8 mouse cellular contexts compared by ENCODE assay signal in the genomic region with DNA sequence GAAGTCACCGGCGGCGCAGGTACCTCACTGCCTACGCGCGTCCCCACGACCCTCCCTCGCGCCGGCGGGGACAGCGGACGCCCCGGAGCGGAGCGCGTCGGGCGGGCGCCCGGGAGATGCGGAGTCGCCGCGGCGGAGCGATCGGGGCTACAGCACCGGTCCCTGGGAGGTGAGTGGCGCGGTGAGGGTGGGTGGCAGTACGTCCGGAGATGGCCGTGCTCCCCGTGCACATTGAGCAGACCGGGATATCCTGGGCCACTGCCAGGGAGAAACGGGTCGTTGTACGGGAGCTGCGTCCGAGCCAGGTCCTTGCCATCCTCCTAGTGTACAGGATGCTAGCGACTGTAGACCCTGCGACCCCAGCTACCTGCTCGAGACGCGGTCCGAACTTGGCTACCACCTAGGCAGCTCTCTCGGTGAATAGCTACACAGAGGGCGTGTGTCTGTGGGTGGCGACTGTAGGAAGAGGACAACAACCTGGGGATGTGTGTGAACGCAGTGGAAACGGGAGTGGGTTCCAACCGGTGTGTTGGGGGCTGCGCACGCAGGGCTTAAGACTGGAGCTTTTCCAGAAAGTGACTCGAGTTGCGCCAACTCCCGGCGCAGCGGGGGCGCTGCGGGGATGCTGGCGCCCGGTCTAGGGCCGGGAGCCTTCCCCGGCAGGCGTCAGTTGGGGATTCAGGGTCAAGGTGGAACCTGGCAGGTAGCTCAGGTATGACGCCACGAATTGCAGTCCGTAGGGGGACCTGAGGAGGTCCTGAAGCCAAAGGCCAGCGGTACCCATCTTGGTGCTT. TPM values are rescaled to one million over a fixed set of nuclear protein-coding genes. Genes with fewer than 3 reads are reported as not detected.
DNase-seq lines count a peak whose midpoint lies in the region; ATAC-seq lines count a peak whose summit lies in the region.

No protein-coding gene starts in this region.

- no peaks in the 10 kb centered on the region for H3K36me3 ChIP-seq in intestine, embryonic 15.5 days
- no peaks in the 10 kb centered on the region for H3K36me3 ChIP-seq in limb, embryonic 13.5 days
- no peaks in the 10 kb centered on the region for H3K36me3 ChIP-seq in midbrain, embryonic 15.5 days (replicated peaks)

- peak overlapping the region; percentile 97 for H3K4me2 ChIP-seq in intestine, embryonic 15.5 days (replicated peaks)
- peak overlapping the region; percentile 97 for H3K4me2 ChIP-seq in limb, embryonic 13.5 days (replicated peaks)
- H3K4me2 ChIP-seq in midbrain, embryonic 15.5 days = peak overlapping the region; percentile 91

- peak overlapping the region; percentile 67 for H3K4me3 ChIP-seq in intestine, embryonic 15.5 days (replicated peaks)
- H3K4me3 ChIP-seq in limb, embryonic 13.5 days = peak overlapping the region; percentile 69
- peak overlapping the region; percentile 77 for H3K4me3 ChIP-seq in midbrain, embryonic 15.5 days

- ATAC-seq in intestine, embryonic 15.5 days = peak; percentile 42
- peak; percentile 49 for ATAC-seq in limb, embryonic 13.5 days (ENCODE audit: low FRiP score, low read depth)
- ATAC-seq in midbrain, embryonic 15.5 days (replicated peaks) = peak; percentile 76

- peaks cover 12% of the 10 kb centered on the region for H3K4me1 ChIP-seq in intestine, embryonic 15.5 days (replicated peaks)
- peaks cover 14% of the 10 kb centered on the region; the same call in 1 of the 2 replicates for H3K4me1 ChIP-seq in limb, embryonic 13.5 days
- H3K4me1 ChIP-seq in midbrain, embryonic 15.5 days = peaks cover 6% of the 10 kb centered on the region

- H3K27me3 ChIP-seq in intestine, embryonic 15.5 days (replicated peaks) = 0 out of 2 replicates have a peak, but pooled peaks cover 2% of the 10 kb centered on the region
- peaks cover 32% of the 10 kb centered on the region for H3K27me3 ChIP-seq in limb, embryonic 13.5 days
- peaks cover 14% of the 10 kb centered on the region for H3K27me3 ChIP-seq in midbrain, embryonic 15.5 days (replicated peaks)

- H3K9ac ChIP-seq in intestine, embryonic 15.5 days = peak overlapping the region; percentile 47
- H3K9ac ChIP-seq in limb, embryonic 13.5 days = peak overlapping the region; percentile 75
- peak overlapping the region; percentile 67 for H3K9ac ChIP-seq in midbrain, embryonic 15.5 days

- WGBS in intestine, embryonic 15.5 days = under 1% methylated on average over 71 of the region's 71 CpGs
- WGBS in limb, embryonic 13.5 days = 1% methylated on average over 71 of the region's 71 CpGs
- WGBS in midbrain, embryonic 15.5 days = 1% methylated on average over 70 of the region's 71 CpGs

- no peaks in the 10 kb centered on the region for H3K9me3 ChIP-seq in intestine, embryonic 15.5 days
- H3K9me3 ChIP-seq in limb, embryonic 13.5 days = no peaks in the 10 kb centered on the region
- H3K9me3 ChIP-seq in midbrain, embryonic 15.5 days = no peaks in the 10 kb centered on the region

- peak; percentile 15 to 22 for DNase-seq in lung, adult 18-20 months
- no peak for DNase-seq in lung, postnatal 14 days
- peak; percentile 76 for DNase-seq in cerebellum, adult 9-10 months
- DNase-seq in gastrocnemius, adult 18-20 months (ENCODE audit: low spot score) = peak; percentile 15
- peak; percentile 75 for DNase-seq in testis, postnatal 10 days (ENCODE audit: low spot score)

- H3K27ac ChIP-seq in intestine, embryonic 15.5 days = no peak overlapping the region
- no peak overlapping the region for H3K27ac ChIP-seq in limb, embryonic 13.5 days
- peak overlapping the region; percentile 86 for H3K27ac ChIP-seq in midbrain, embryonic 15.5 days

RNA-seq across cellular contexts. Expression of a gene that starts 0.9 kb away (rescaled TPM):
- total RNA-seq in gastrocnemius, adult 18-20 months (2021) = 1 to 10 TPM in 1 of 2 experiments, under 1 TPM in 1; 0.84 to 1.5 TPM
- 2.4 and 2.6 TPM in 2 replicates for polyA plus RNA-seq in intestine, embryonic 15.5 days (2015; fragmentation: Nextera tagmentation; extraction: Ambion mirVana)
- 3.0 and 3.5 TPM in 2 replicates for polyA plus RNA-seq in limb, embryonic 13.5 days (2015; fragmentation: Nextera tagmentation; extraction: Ambion mirVana)
- polyA plus RNA-seq in midbrain, embryonic 15.5 days (2015; fragmentation: Nextera tagmentation; extraction: Ambion mirVana) = 7.1 and 7.6 TPM in 2 replicates

RNA-seq across cellular contexts. Expression of a gene that starts 9.7 kb away (rescaled TPM):
- total RNA-seq in gastrocnemius, adult 18-20 months (2021) = not detected
- 28.1 and 30.2 TPM in 2 replicates for polyA plus RNA-seq in intestine, embryonic 15.5 days (2015; fragmentation: Nextera tagmentation; extraction: Ambion mirVana)
- polyA plus RNA-seq in limb, embryonic 13.5 days (2015; fragmentation: Nextera tagmentation; extraction: Ambion mirVana) = 0.05 TPM in 1 of 2 replicates, not detected in the other
- not detected in 2 replicates for polyA plus RNA-seq in midbrain, embryonic 15.5 days (2015; fragmentation: Nextera tagmentation; extraction: Ambion mirVana)

Comparison
In these comparisons a context has a peak if more than half of its experiments do, and no peak if none do; other contexts are left out.
1. RNA of a gene that starts 9.7 kb away (polyA plus RNA-seq): 28.1 to 30.2 TPM in intestine, embryonic 15.5 days; not detected in midbrain, embryonic 15.5 days and 0.05 TPM in limb, embryonic 13.5 days; every median in the first group is over 10 times any median in the second.
2. Peak in every context shown above with its lines, with median percentiles within 50 percentile points of each other: ATAC-seq, H3K4me2 ChIP-seq, H3K4me3 ChIP-seq and H3K9ac ChIP-seq.